Mouse (Mus musculus) liver, postnatal 0 days (tissue): Measurements from ENCODE around the gene Rab35.

ENCODE experiments used
- CTCF ChIP-seq: sonication (generic); IDR thresholded peaks from 2 replicates; pipeline ENCODE4 v1.5.1; 2016; ENCODE audit warnings: antibody characterized with exemption, low read depth
- EP300 ChIP-seq: IDR thresholded peaks from 2 replicates; pipeline ENCODE4 v1.6.1; 2016; ENCODE audit warnings: antibody characterized with exemption, low read depth, mild to moderate bottlenecking

- TF ChIP-seq CTCF (no peak), EP300 (no peak)
Observed at GRCm38 (mm10) chr5:115623694-115624440, 7.8 kb upstream of the Rab35 start.
